Mouse (Mus musculus) CH12F3 (cell line): ENCODE results near the gene Dynlt1c.
"Not testable (repeated sequence)": the region's sequence is repeated elsewhere in the genome, so short reads cannot be mapped to it uniquely, and the experiment has no call there.

Experiments
- in situ Hi-C: fragments of 300-500 bp; cut with MboI; formaldehyde crosslinking; loops from 2 replicates; pipeline ENCODE4 v1.14.3; 2020; ENCODE audit warnings: low sequenced_read_pairs

Dynlt1c gene

GRCm38 (mm10) chr17:6650904-6651565 is 49.6 kb downstream of the Dynlt1c start:
- in situ Hi-C loops: not testable (repeated sequence)

- in situ Hi-C loops: not testable (repeated sequence)
These were observed 52.0 kb downstream of the Dynlt1c start for GRCm38 (mm10) chr17:6653341-6653946.

GRCm38 (mm10) chr17:6655087-6655511 is 53.6 kb downstream of the Dynlt1c start:
- in situ Hi-C loops: not testable (repeated sequence)

- in situ Hi-C loops: not testable (repeated sequence)
These were observed 54.3 kb downstream of the Dynlt1c start, which contains the start of gene Dynlt1f for GRCm38 (mm10) chr17:6655567-6656281. Dynlt1f (minus strand) TSS chr17:6655900.

GRCm38 (mm10) chr17:6656471-6656870 is 55.0 kb downstream of the Dynlt1c start:
- in situ Hi-C loops: not testable (repeated sequence)

GRCm38 (mm10) chr17:6658801-6659200 is 57.3 kb downstream of the Dynlt1c start, which contains the start of gene Sytl3:
Sytl3 (plus strand) TSS chr17:6659093.
- in situ Hi-C loops: not testable (repeated sequence)
